Mouse (Mus musculus) liver, embryonic 11.5 days (tissue): ENCODE measurements around the gene Olfr750. TPM values are rescaled to one million over a fixed set of nuclear protein-coding genes. Genes with fewer than 3 reads are reported as not detected.
"Not testable (repeated sequence)": the region's sequence is repeated elsewhere in the genome, so short reads cannot be mapped to it uniquely, and the experiment has no call there.

Source experiments
- ATAC-seq: fragments of 200-750 bp; cut with Nextera tagmentation; replicated peaks from 2 replicates; pipeline ENCODE4 v1.8.0; 2017; ENCODE audit warnings: moderate number of reproducible peaks, mild to moderate bottlenecking, moderate TSS enrichment, moderate library complexity; ENCODE audit not compliant: low FRiP score
- DNase-seq: peaks from one replicate; pipeline ENCODE4 v3.0.0-alpha.2; 2017; ENCODE audit warnings: low spot score
- H3K27ac ChIP-seq: fragments of 300-500 bp; sonication (generic); 2 replicates; pipeline ENCODE4 v1.5.1; 2014; ENCODE audit warnings: mild to moderate bottlenecking, low read depth, low read length, control low read depth
- H3K27me3 ChIP-seq: fragments of 300-500 bp; sonication (generic); replicated peaks from 2 replicates; pipeline ENCODE4 v1.6.1; 2014; ENCODE audit warnings: low read length, mixed read lengths; ENCODE audit not compliant: control insufficient read depth, insufficient read depth
- H3K36me3 ChIP-seq: fragments of 300-500 bp; sonication (generic); 2 replicates; pipeline ENCODE4 v1.6.1; 2014; ENCODE audit warnings: mild to moderate bottlenecking, low read length, moderate library complexity, mixed read lengths; ENCODE audit not compliant: control insufficient read depth, insufficient read depth
- H3K4me1 ChIP-seq: fragments of 300-500 bp; sonication (generic); replicated peaks from 2 replicates; pipeline ENCODE4 v1.6.1; 2014; ENCODE audit warnings: low read length, mixed read lengths; ENCODE audit not compliant: control insufficient read depth, insufficient read depth
- H3K4me2 ChIP-seq: fragments of 300-500 bp; sonication (generic); 2 replicates; pipeline ENCODE4 v1.6.1; 2014; ENCODE audit warnings: mild to moderate bottlenecking, control low read depth, moderate library complexity
- H3K4me3 ChIP-seq: fragments of 300-500 bp; sonication (generic); 2 replicates; pipeline ENCODE4 v1.5.1; 2014; ENCODE audit warnings: low read depth, low read length, control low read depth
- H3K9ac ChIP-seq: fragments of 300-500 bp; sonication (generic); 2 replicates; pipeline ENCODE4 v1.6.1; 2014; ENCODE audit warnings: low read depth, low read length, control low read depth
- H3K9me3 ChIP-seq: fragments of 300-500 bp; sonication (generic); 2 replicates; pipeline ENCODE4 v1.6.1; 2016; ENCODE audit warnings: low read length, inconsistent platforms, mixed read lengths; ENCODE audit not compliant: control insufficient read depth
- WGBS: fragments of 180-500 bp; shearing (Covaris S2); extraction: QIAGEN DNeasy Blood & Tissue Kit; methylation state at CpG from one replicate; pipeline ENCODE4 v1.1.7; 2014; 5-methylcytosine and 5-hydroxymethylcytosine counted together
- polyA plus RNA-seq: library from polyadenylated mRNA; unstranded; fragments of >200 nt; fragmentation: Nextera tagmentation; extraction: Ambion mirVana; gene quantifications from 2 replicates; pipeline ENCODE4 v1.2.1, GENCODE M21; 2014

The Olfr750 gene
- polyA plus RNA-seq, 1 experiment from 2014 or later, result not detected

GRCm38 (mm10) chr14:51098300-51098699 is 24.1 kb upstream of the Olfr750 start:
- DNase-seq, H3K4me2 ChIP-seq, H3K9me3 ChIP-seq, H3K27ac ChIP-seq, H3K27me3 ChIP-seq, H3K36me3 ChIP-seq, H3K9ac ChIP-seq, H3K4me3 ChIP-seq, H3K4me1 ChIP-seq: not testable (repeated sequence)
- peak; percentile 50; the same call in 1 of the 2 replicates for ATAC-seq
- WGBS, result 36% methylated on average over 1 of the region's 1 CpGs

GRCm38 (mm10) chr14:51095736-51096524 is 21.7 kb upstream of the Olfr750 start:
- H3K4me1 ChIP-seq, result no peaks in the 10 kb centered on the region
- no peak for ATAC-seq
- WGBS, result 57% methylated on average over 9 of the region's 9 CpGs
- H3K4me2 ChIP-seq, result peak overlapping the region; percentile 17
- no peaks in the 10 kb centered on the region for H3K27me3 ChIP-seq
- no peak for DNase-seq
- H3K4me3 ChIP-seq, result no peak overlapping the region
- H3K9ac ChIP-seq, result no peak overlapping the region
- no peaks in the 10 kb centered on the region for H3K9me3 ChIP-seq
- no peaks in the 10 kb centered on the region for H3K36me3 ChIP-seq
- no peak overlapping the region for H3K27ac ChIP-seq

GRCm38 (mm10) chr14:51094921-51095320 is 20.7 kb upstream of the Olfr750 start:
- H3K36me3 ChIP-seq, result no peaks in the 10 kb centered on the region
- no peak overlapping the region for H3K9ac ChIP-seq
- no peak overlapping the region for H3K27ac ChIP-seq
- H3K4me1 ChIP-seq, result no peaks in the 10 kb centered on the region
- WGBS, result 66% methylated on average over 9 of the region's 9 CpGs
- no peaks in the 10 kb centered on the region for H3K9me3 ChIP-seq
- no peak overlapping the region for H3K4me2 ChIP-seq
- H3K27me3 ChIP-seq, result no peaks in the 10 kb centered on the region
- no peak overlapping the region for H3K4me3 ChIP-seq
- ATAC-seq, result no peak
- DNase-seq, result no peak

GRCm38 (mm10) chr14:51094096-51094875 is 20.1 kb upstream of the Olfr750 start:
- Histone ChIP-seq H3K36me3 (no peaks in the 10 kb centered on the region), H3K4me2 (no peak overlapping the region), H3K4me1 (no peaks in the 10 kb centered on the region), H3K9ac (no peak overlapping the region), H3K4me3 (no peak overlapping the region), H3K27me3 (no peaks in the 10 kb centered on the region), H3K27ac (no peak overlapping the region), H3K9me3 (no peaks in the 10 kb centered on the region)
- 73% methylated on average over 5 of the region's 5 CpGs for WGBS
- ATAC-seq (no peak), DNase-seq (no peak)

- WGBS, result 29% methylated on average over 3 of the region's 3 CpGs
- DNase-seq (no peak), ATAC-seq (no peak)
- Histone ChIP-seq H3K27ac (no peak overlapping the region), H3K36me3 (no peaks in the 10 kb centered on the region), H3K9me3 (no peaks in the 10 kb centered on the region), H3K4me1 (no peaks in the 10 kb centered on the region), H3K27me3 (no peaks in the 10 kb centered on the region), H3K9ac (no peak overlapping the region), H3K4me2 (no peak overlapping the region), H3K4me3 (no peak overlapping the region)
Measured at GRCm38 (mm10) chr14:51093496-51093895, 19.3 kb upstream of the Olfr750 start.

GRCm38 (mm10) chr14:51092073-51092620 is 17.9 kb upstream of the Olfr750 start:
- H3K4me1 ChIP-seq, result no peaks in the 10 kb centered on the region
- ATAC-seq (no peak), DNase-seq (no peak)
- no peak overlapping the region for H3K27ac ChIP-seq
- H3K27me3 ChIP-seq, result no peaks in the 10 kb centered on the region
- no peaks in the 10 kb centered on the region for H3K9me3 ChIP-seq
- H3K4me2 ChIP-seq, result peak overlapping the region; percentile 77
- no peak overlapping the region for H3K9ac ChIP-seq
- H3K4me3 ChIP-seq, result no peak overlapping the region
- 52% methylated on average over 8 of the region's 8 CpGs for WGBS
- H3K36me3 ChIP-seq, result no peaks in the 10 kb centered on the region

GRCm38 (mm10) chr14:51090921-51091900 is 17.0 kb upstream of the Olfr750 start, which contains the start of the genes Rnase4 and Ang:
TSS of gene Rnase4 (plus strand) at chr14:51091077.
TSS of gene Ang (plus strand) at chr14:51091150.
- H3K4me2 ChIP-seq, result peak within 1 kb of the TSS; percentile 77
- no peaks in the 10 kb centered on the region for H3K9me3 ChIP-seq
- H3K36me3 ChIP-seq, result no peaks in the 10 kb centered on the region
- no peaks in the 10 kb centered on the region for H3K4me1 ChIP-seq
- H3K27ac ChIP-seq, result peak within 1 kb of the TSS; percentile 67
- WGBS, result 8% methylated on average over 33 of the region's 33 CpGs
- peak; percentile 49 for DNase-seq
- ATAC-seq, result no peak
- H3K4me3 ChIP-seq, result peak within 1 kb of the TSS; percentile 76
- peak within 1 kb of the TSS; percentile 67 for H3K9ac ChIP-seq
- H3K27me3 ChIP-seq, result no peaks in the 10 kb centered on the region
